Mouse (Mus musculus) lung, adult 2 months (tissue): Measurements from ENCODE around the gene Gp2.

Experiments
- CTCF ChIP-seq: fragments of 200-500 bp; IDR thresholded peaks from 2 replicates; pipeline ENCODE4 v1.5.1; 2011; ENCODE audit warnings: mild to moderate bottlenecking, low read length, control low read depth; ENCODE audit not compliant: insufficient read depth
- POLR2A ChIP-seq: fragments of 200-500 bp; IDR thresholded peaks from 2 replicates; pipeline ENCODE4 v1.6.1; 2011; ENCODE audit warnings: low read depth, mild to moderate bottlenecking, control low read depth, low read length, borderline replicate concordance; ENCODE audit errors: extremely low read depth

GRCm38 (mm10) chr7:119476500-119477389, 17.7 kb upstream of the Gp2 start:
- TF ChIP-seq CTCF, result no peak
- no peak for TF ChIP-seq POLR2A
